Mouse (Mus musculus): ENCODE data around the gene Grid1. TPM values are rescaled to one million over a fixed set of nuclear protein-coding genes. Genes with fewer than 3 reads are reported as not detected.

Gene Grid1
- total RNA-seq, 4 experiments from 2014 or later = 50.8 to 58.6 (median 55.0) TPM

DNA sequence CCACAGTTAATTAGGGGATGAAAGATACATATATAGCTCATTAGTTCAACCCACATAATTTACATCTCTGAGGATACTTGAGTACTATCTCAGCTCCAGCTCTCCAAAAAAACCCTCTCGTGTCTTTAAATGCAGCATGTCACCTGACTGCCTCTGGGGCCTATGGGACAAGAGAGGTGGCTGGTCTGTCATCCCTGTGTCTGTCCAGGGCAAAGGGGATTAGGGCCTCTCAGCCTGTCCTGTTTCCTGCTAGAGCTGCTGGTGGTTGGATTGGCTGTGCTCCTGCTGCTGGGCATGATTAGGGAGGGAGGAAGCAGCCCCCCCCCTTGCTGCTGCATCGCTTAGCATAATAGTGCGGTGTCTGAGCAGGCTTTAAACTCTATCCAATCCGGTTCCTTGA is 88.9 kb downstream of the Grid1 start:
- DNase-seq (ENCODE audit: low spot score in 2 of 2) = no peak

DNA sequence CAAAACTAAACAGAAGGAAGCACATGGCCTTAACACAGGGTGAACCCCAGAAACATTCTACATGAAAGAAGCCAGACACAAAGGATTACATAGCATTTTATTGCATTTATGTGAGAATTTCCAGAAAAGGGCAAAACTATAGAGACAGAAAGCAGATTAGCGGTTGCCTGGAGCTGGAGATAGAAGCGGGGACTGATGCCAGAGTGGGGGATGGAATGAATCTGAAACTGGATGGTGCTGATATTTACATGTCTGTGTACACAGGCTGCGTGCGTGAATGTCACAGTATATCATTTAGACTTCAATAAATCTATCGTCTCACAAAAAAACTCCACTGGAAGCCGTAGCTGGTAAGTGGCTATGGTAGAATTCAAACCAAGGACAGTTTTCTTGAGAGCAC is 96.4 kb downstream of the Grid1 start:
- DNase-seq (ENCODE audit: low spot score in 2 of 2) = no peak

DNA sequence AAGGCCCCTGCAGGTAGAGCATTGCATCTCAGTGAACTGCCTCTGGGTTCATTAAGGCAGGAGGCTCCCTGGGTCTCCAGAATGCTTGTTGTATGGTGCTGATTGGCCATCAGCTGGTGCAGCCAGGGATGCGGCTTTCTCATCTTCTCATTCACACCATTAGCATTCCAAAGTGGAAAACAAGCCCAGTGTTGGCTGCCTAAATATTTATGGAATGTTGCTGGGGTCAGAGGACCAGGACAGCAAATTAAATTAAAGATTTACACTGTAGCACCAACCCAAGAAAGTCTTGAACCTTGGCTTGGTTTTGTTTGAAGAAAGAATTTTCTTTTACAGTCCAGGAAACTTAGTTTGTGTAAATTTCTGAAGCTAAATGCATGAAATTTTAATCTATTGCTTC is 97.2 kb downstream of the Grid1 start:
- DNase-seq (ENCODE audit: low spot score in 2 of 2) = no peak

DNA sequence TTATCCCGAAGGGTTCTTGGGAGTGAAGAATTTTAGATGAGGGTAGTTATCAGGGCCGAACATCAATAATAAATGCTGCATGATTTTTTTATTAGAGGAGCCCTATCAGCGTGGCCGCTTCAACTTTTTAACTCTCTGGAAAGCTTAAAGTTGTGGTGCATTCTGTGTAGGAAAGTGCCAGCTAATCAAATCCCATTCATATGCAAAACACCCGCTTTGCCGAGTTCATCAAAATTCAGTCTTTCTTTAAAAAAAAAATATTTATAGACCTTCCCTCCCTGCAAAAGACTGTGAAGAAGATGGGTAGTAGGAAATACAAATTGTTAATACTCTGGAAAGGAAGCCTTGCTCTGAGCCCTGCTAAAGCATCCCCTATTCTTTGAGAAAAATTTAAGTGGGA is 99.3 kb downstream of the Grid1 start:
- no peak for DNase-seq (ENCODE audit: low spot score in 2 of 2)

DNA sequence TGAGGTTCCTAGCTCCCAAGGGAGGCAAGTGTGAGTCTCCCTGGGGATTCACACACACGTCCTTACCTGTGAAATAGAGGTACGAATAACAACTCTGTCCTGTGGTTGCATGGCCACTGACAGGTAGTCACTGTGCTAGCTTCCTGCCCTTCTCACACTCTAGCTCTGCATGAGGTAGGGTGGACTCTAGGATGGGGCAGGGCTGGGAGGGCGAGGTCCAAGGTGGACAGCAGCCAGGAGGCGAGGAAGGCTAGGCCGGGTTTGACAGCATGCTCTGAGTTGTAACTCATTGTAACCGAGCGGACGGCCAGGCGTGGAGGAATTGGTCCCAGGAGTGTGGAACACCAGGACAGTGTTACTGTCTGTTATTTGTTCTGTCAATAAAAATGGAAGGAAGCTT is 101.4 kb downstream of the Grid1 start:
- DNase-seq (ENCODE audit: low spot score in 2 of 2) = no peak

DNA sequence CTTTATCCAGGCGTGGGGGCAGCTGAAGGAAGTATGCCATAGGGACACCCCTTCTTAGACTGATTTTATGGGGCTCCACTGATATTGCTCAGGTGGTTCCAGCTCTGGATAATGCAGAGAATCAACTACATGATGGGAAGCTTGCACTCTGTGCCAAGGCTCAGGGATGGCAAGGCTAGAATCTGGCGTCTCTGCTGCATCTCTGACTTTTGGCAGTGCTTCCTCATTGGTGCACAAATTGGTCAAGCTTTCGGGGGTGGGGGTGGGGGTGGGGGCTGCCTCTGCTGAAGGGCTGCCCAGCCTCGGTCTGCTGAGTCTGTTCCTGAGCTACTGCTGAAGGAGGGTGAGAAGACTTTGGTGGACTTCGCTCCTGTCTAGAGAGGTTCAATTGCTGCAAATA is 105.1 kb downstream of the Grid1 start:
- no peak for DNase-seq (ENCODE audit: low spot score in 2 of 2)

DNA sequence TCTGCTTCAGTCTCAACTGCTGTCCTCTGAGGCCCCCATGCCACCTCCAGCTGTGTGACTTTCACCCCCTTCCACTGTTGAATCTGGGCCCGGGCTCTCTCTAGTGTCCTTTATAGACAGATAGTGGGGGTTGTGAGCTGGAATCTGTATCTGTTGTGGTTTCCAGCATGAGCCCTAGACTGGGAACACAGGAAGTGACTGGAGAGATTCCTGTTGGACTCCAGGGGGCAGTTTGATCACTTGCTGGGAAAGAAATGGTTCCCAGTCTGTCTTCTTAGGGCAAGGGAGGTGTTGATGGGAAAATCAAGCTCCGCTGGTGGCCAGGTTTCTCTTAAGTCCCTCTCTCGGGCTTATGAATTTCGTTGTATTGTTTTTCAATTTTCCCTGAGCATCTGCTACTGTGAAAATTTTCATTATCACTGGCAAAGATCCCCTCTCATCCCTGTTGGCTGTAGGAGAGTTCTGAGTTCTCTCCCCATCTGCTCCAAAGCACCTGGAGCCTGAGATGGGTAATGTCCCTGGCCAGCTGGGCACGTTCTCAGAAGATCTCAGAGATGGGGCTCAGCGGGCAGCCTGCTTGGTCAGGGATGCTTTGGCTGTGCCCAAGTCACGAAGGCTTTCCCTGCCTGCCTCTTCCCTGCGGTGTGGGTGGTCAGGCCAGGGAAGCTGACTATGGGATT is 110.3 kb downstream of the Grid1 start:
- peak in 1 of 2 experiments; percentile 32 for DNase-seq (ENCODE audit: low spot score in 2 of 2)

DNA sequence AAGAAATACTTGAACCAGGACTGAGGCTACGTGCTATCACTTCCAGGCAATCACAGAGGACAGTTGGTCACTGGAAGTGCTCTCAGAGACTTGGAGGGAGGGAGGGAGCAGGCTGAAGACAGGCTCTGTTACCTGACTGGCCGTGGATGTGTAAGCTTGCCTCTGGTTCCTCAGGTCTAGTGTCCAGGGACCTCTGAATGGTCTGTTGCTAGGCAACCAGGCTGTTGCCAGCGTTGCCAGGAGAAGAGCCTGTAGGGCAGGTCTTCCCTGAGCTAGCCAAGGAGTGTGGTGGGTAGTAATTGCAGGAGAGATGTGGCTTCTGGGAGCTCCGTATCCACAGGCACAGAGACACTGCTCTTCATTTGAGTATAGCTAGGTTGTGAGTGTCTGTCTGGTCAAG is 113.3 kb downstream of the Grid1 start:
- DNase-seq (ENCODE audit: low spot score in 2 of 2) = no peak

DNA sequence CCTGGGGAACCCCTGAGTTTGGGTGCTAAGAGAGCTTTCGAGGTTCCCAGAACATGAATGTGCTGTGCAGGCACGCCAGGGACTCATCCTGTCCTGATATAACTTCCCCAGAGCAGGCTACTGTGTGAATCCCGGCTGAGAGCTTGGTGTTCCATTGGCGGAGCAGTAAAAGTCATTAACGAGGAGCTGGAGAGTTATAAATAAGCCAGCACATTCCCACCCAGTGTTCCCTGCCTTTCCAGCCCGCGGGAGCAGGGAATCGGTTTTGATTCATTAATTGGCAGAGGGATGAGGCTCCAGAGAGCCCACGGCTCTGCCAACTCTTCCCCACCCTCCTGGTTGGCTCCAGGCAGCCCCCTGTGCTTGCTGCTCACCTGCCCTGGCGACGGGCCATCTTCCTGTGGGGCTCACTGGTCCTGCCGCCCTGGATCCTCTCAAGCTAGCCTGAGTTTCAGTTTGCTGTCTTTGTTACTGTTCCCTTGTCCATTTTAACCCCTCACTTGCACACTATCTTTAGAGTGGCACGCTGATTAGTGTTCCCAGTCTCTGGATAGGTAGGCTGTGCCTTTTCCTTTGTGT is 116.4 kb downstream of the Grid1 start:
- DNase-seq (ENCODE audit: low spot score in 2 of 2) = peak in 1 of 2 experiments; percentile 32

DNA sequence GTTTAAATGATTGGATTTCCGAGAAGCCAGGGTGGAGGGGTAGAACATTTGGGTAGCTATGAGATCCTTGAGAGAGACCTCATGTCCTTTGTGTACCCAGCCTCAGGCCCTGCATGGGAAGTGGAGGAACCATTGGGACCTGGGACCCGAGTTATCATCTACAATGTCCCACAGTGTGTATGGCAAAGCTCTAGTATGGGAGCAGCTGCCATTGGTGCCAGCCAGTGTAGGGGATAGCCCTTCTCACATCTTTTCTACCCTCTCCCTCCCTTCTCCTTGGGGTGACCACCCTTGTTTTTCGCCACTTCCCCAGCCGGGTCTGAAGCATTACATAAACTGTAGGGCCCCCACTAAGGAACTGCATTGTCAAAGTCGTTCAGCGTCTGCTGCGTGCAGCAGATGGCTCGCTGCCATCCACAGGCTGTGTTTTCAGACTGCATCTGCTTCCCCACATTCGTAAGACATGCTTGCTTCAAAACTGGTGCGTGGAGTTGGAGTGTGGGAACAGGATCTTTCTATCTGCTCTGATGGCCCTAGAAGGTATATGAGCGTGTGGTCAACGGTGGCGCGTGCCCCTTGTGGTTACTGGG is 124.6 kb downstream of the Grid1 start:
- peak; percentile 66 to 77 for DNase-seq (ENCODE audit: low spot score in 2 of 2)

DNA sequence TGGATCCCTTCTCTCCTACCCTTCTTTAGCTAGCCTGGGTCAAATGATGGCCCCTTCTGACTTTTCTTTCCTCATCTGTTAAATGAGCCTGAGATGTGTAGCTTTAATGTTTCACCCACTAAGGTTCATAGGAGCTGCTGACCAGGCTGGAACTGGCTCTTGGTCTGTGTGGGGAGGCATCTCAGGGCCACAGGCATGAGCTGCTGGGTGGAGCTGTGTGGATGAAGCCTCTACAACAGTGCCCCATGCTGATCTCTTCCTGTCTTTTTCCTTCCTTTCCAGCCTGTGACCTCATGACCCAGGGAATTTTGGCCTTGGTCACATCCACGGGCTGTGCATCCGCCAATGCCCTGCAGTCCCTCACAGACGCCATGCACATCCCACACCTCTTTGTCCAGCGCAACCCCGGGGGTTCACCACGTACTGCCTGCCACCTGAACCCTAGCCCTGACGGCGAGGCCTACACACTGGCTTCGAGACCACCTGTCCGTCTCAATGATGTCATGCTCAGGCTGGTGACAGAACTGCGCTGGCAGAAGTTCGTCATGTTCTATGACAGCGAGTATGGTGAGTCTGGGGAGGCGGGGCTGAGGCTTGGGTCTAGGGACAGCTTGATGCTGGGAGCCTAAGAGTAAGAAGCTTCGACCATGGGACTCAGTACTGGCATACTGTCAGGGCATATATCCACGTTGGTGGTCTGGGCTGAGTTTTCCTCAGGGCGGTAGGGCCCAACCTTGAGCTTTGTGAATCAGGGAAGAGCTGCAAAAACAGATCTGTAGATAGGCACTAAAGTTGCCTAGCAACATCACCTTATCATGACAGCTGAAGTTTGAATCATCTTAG is 125.8 kb downstream of the Grid1 start:
- peak in 1 of 2 experiments; percentile 32 for DNase-seq (ENCODE audit: low spot score in 2 of 2)

DNA sequence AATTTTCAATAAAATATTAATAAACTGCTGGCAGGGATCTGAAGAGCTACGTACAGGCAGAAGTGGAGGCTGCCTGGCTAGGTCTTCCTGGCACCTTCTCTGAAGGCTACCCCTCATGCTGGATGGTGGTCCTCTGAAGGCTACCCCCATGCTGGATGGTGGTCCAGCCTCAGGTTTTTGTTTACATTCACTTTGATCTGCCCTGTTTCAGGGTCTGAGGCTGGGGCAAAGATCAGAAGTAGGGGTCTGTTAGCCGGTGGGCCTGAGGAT is 126.3 kb downstream of the Grid1 start:
- DNase-seq (ENCODE audit: low spot score in 2 of 2) = no peak

DNA sequence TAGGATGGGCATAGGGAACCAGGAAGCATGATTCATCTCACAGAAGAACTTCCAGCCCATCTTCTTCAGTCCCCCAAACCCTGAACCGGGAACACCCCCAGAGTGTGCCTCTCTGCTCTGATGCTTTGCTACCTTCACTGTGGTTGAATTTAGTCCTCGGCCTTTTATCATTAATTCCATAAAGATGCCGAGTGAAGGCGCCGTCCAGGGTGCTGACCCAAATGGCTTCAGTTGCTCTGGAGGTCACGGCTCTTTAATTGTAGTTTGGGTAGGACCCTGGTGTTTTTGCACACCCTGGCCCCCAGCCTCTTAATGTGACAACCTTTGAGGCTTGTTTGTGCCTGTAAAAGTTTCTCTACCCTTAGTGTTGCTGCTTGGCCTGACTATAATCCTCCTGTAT is 128.3 kb downstream of the Grid1 start:
- no peak for DNase-seq (ENCODE audit: low spot score in 2 of 2)

DNA sequence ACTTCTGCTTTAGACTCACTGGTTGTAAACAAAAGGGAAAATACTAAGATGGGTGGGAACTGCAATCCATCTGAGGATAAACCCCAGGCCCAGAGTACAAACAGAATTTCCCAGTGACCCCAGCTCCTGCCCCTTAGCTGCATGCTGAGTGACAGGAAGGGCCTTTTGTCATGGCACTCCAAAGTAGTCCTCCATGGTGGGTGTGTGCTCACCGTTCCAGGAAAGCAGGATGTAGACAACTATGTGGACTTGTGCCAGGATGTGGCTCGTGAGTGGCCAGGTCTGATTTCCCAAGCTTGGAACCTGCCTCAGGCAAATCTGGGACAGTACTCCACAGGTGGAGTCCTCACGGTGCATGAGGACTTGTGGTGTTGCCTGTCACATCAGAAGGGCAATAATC is 132.4 kb downstream of the Grid1 start:
- no peak for DNase-seq (ENCODE audit: low spot score in 2 of 2)

DNA sequence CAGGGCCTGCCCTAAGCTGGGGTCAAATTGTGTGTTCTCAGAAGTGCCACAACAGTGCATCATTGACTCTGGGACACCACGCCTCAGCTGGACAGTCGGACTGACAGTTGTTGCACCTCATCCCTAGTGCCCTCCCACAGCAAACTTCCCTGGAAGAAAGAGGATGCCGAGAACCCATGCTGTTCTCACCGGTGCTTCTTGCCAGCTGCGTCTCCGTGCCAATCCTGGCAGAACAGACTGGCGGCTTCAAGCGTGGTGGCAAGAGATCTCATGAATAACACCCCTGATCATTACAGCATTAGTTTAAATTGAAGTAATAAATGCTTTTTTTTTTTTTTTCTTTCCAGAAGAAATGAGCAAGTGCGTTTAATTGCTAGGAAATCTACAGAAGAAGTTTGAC is 133.7 kb downstream of the Grid1 start:
- DNase-seq (ENCODE audit: low spot score in 2 of 2) = peak in 1 of 2 experiments; percentile 37

DNA sequence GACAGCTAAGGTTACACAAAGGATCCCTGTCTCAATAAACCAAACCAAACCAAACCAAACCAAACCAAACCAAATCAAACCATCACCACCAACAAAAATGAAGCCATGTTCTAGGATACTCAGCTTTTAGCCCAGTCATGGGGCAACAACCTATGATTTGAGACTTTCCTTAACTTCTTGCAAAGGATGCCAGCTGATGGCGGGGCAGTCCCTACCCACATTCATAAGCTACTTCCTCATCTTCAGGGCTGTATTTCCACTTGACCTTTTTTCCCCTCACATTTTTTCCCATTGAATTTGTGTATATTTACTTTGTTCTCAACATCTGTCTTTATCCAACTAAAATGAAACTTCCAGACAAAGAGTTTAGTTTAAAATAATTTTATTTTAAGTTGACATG is 135.8 kb downstream of the Grid1 start:
- DNase-seq (ENCODE audit: low spot score in 2 of 2) = no peak

DNA sequence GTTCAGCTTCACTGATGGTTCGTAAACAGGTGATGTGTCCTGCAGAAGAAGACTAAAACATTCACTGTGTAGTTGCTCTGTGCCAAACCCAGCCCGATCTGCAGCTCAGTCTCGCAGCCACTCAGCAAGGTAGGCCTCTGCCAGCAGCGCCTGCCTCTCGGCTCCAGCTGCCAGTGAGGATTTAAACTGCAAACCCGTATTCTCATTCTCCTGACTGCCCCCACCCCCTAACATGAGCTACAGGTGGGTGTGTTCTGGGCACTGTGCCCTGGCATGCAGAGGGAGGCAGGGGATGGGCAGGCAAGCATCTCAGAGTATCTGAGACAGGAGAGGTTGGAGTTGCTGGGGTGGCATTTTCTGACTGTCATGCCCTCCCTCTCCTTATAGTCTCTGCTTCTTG is 140.3 kb downstream of the Grid1 start:
- peak; percentile 41 to 58 for DNase-seq (ENCODE audit: low spot score in 2 of 2)

DNA sequence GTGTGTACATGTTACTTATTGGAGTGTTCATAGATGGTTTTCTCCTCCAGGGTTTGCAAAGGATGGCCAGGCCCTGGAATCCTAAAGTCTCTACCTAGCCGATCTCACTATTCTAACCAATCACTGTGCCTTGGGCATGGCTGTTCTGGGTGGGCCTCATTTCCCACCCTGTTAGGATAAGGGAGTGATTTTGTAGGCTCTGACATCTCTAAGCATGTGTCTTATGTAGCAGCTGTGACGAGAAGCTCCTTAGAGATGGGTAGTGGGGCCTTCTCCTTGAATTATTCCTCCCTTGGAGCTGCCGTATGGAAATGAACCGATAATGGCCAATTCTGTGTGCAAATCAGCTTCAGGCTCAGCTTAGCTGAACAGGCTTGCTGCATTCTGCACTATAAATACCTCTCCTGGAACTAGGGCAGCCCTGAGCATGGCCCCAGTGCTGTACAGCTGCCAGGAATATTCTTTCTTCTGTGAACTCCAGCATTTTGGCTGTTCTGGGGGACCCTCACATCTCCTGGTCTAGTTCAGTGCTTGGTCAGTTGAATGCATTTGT is 143.8 kb downstream of the Grid1 start:
- DNase-seq (ENCODE audit: low spot score in 2 of 2) = no peak

DNA sequence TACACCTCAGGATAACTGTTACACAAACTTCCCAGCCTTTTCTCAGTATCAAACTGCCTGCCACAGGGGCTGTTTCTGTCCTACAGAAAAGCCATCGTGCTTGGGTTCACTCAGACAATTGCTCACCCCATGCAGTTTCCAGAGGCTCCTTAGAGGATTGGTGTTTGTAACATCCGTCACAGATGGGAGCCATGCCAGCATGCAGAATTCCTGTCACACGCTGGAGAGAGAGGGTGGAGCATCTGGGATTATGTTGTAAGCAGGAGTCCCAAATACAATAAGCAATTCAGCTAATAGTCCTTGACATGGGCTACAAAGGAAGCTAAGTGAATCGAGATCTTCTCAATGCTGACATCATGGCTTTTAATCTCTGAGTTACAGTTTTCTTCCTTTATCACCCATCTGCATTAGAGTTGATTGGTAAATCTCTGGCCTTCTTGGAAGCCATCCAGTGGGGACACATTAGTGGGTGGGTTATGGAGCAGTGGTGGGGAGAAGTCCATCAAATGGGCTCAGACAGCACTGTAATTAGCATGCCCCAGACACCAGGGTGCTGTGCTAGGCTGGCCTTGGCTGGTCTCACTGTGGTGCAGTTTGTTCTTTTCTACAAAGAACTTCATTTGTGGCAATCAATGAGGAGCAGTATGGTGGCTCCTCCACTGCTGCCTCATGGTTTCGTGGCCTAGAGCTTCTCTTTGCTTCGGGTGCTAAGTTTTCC is 149.4 kb downstream of the Grid1 start:
- DNase-seq (ENCODE audit: low spot score in 2 of 2) = no peak

DNA sequence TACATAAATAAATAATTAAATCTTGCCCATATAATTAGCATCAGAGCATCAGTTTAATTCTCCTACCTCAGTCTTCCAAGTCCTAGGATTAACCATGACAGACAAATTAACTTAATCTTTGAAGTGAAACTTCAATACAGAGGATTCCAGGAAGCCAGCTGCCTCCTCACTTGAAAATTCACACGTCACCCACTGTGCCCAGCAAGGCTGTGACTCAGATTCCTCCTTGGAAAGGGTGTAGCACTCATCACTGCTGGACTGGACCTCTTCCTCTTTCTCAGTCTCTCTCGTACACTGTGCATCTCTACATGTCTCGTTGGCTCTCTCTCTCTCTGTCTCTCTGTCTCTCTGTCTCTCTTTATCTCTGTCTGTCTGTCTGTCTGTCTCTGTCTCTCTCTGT is 153.0 kb downstream of the Grid1 start:
- DNase-seq (ENCODE audit: low spot score in 2 of 2) = no peak

DNA sequence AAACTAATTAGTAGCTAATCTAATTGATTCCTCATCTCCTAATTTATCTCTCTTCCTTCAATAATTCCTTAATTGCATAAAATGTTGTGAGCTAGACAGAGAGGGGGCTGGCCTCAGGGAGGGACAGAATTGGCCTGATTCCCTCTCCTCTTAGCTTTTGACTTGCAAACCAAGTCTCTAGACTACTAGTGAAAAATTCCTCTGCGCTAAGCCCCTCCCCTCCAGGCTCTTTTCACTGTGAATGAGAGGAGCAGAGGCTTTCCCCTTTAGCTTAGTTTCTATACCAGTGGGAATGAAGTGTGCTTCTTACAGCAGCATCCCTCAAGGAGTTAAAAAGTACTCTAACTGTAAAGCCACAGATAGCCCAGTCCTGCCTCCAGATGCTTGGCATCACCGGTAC is 160.8 kb downstream of the Grid1 start:
- DNase-seq (ENCODE audit: low spot score in 2 of 2) = no peak

DNA sequence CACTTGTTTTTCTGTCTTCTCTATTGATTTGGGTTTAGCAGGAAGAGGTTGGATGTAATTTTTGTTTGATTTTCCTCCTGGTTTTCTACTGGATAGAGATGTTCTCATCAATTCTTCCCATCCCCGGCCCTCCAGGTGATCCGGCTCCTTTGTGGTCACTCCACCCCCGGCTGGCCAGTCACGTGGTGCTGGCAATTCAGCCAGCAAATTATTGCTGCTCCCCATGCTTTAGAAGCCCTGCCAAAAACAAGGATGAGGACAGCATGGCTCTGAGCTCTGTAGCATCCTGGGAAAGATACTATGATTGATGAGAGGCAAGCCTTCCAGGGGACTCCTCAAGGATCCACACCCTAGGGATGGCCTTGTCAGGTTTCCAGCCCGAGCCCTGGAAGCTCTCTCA is 169.2 kb downstream of the Grid1 start:
- no peak for DNase-seq (ENCODE audit: low spot score in 2 of 2)
